Mouse (Mus musculus): ENCODE results near the gene Ahr. TPM values are rescaled to one million over a fixed set of nuclear protein-coding genes. Genes with fewer than 3 reads are reported as not detected.

Gene Ahr
- polyA plus RNA-seq, 1 experiment from 2014 or later: 12.1 TPM

- H3K27ac ChIP-seq: 0 out of 2 replicates have a peak overlapping the region, but pooled peaks have one; percentile 48
These were observed 604 bp downstream of the Ahr start for GRCm38 (mm10) chr12:35534114-35534753.

GRCm38 (mm10) chr12:35533748-35534113 lies 1.1 kb downstream of the Ahr start:
- Histone ChIP-seq H3K4me2 (peak overlapping the region; percentile 97), H3K9ac (peak overlapping the region; percentile 77), H3K4me3 (peak overlapping the region; percentile 79), H3K27me3 (peaks cover 11% of the 10 kb centered on the region), H3K9me3 (no peaks in the 10 kb centered on the region), H3K4me1 (0 out of 2 replicates have a peak, but pooled peaks cover 3% of the 10 kb centered on the region), H3K36me3 (no peaks in the 10 kb centered on the region), H3K27ac (no peak overlapping the region)
- no peak for ATAC-seq (ENCODE audit: insufficient number of reproducible peaks, insufficient read depth, low FRiP score, low TSS enrichment, low read depth)

More at GRCm38 (mm10) chr12:35534114-35534753, 604 bp downstream of the Ahr start:
- Histone ChIP-seq H3K9me3 (no peaks in the 10 kb centered on the region), H3K4me3 (peak overlapping the region; percentile 79), H3K36me3 (no peaks in the 10 kb centered on the region), H3K4me1 (0 out of 2 replicates have a peak, but pooled peaks cover 3% of the 10 kb centered on the region), H3K27me3 (peaks cover 11% of the 10 kb centered on the region), H3K9ac (peak overlapping the region; percentile 77), H3K4me2 (peak overlapping the region; percentile 97)
- WGBS: under 1% methylated on average over 48 of the region's 49 CpGs
- peak; percentile 58 for ATAC-seq (ENCODE audit: insufficient number of reproducible peaks, insufficient read depth, low FRiP score, low TSS enrichment, low read depth)

GRCm38 (mm10) chr12:35533133-35533532 lies 1.7 kb downstream of the Ahr start:
- WGBS: 52% methylated on average over 5 of the region's 5 CpGs
- Histone ChIP-seq H3K36me3 (no peaks in the 10 kb centered on the region), H3K27me3 (peaks cover 11% of the 10 kb centered on the region), H3K4me3 (peak overlapping the region; percentile 79), H3K4me2 (peak overlapping the region; percentile 97), H3K4me1 (0 out of 2 replicates have a peak, but pooled peaks cover 3% of the 10 kb centered on the region), H3K27ac (no peak overlapping the region), H3K9ac (no peak overlapping the region), H3K9me3 (no peaks in the 10 kb centered on the region)
- ATAC-seq (ENCODE audit: insufficient number of reproducible peaks, insufficient read depth, low FRiP score, low TSS enrichment, low read depth): no peak

GRCm38 (mm10) chr12:35532151-35532550 lies 2.7 kb downstream of the Ahr start:
- no peak overlapping the region for H3K27ac ChIP-seq
- H3K4me2 ChIP-seq: peak overlapping the region; percentile 97
- no peak overlapping the region for H3K9ac ChIP-seq
- peak overlapping the region; percentile 11 for H3K4me3 ChIP-seq
- no peak for ATAC-seq (ENCODE audit: insufficient number of reproducible peaks, insufficient read depth, low FRiP score, low TSS enrichment, low read depth)
- no peaks in the 10 kb centered on the region for H3K9me3 ChIP-seq
- no peaks in the 10 kb centered on the region for H3K36me3 ChIP-seq
- H3K27me3 ChIP-seq: peaks cover 11% of the 10 kb centered on the region
- 0 out of 2 replicates have a peak, but pooled peaks cover 3% of the 10 kb centered on the region for H3K4me1 ChIP-seq
- WGBS: 16% methylated on average over 5 of the region's 5 CpGs

GRCm38 (mm10) chr12:35530587-35530986 lies 4.3 kb downstream of the Ahr start:
- no peak for ATAC-seq (ENCODE audit: insufficient number of reproducible peaks, insufficient read depth, low FRiP score, low TSS enrichment, low read depth)
- Histone ChIP-seq H3K9me3 (no peaks in the 10 kb centered on the region), H3K27ac (no peak overlapping the region), H3K4me3 (no peak overlapping the region), H3K4me2 (no peak overlapping the region), H3K27me3 (peaks cover 11% of the 10 kb centered on the region), H3K9ac (no peak overlapping the region), H3K36me3 (no peaks in the 10 kb centered on the region), H3K4me1 (0 out of 2 replicates have a peak, but pooled peaks cover 3% of the 10 kb centered on the region)

- H3K36me3 ChIP-seq: no peaks in the 10 kb centered on the region; the same call in 1 of the 2 replicates
- 77% methylated on average over 6 of the region's 6 CpGs for WGBS
- H3K4me3 ChIP-seq: no peak overlapping the region
- H3K27me3 ChIP-seq: no peaks in the 10 kb centered on the region
- no peak for ATAC-seq (ENCODE audit: insufficient number of reproducible peaks, insufficient read depth, low FRiP score, low TSS enrichment, low read depth)
- no peak overlapping the region for H3K4me2 ChIP-seq
- H3K27ac ChIP-seq: no peak overlapping the region
- H3K4me1 ChIP-seq: no peaks in the 10 kb centered on the region
- no peak overlapping the region for H3K9ac ChIP-seq
- H3K9me3 ChIP-seq: no peaks in the 10 kb centered on the region
These were observed 7.4 kb downstream of the Ahr start for GRCm38 (mm10) chr12:35527429-35527828.

- no peak overlapping the region for H3K4me3 ChIP-seq
- no peaks in the 10 kb centered on the region for H3K27me3 ChIP-seq
- no peaks in the 10 kb centered on the region for H3K9me3 ChIP-seq
- no peak overlapping the region for H3K9ac ChIP-seq
- no peak overlapping the region for H3K4me2 ChIP-seq
- no peak overlapping the region for H3K27ac ChIP-seq
- 88% methylated on average over 9 of the region's 9 CpGs for WGBS
- ATAC-seq (ENCODE audit: insufficient number of reproducible peaks, insufficient read depth, low FRiP score, low TSS enrichment, low read depth): no peak
- H3K36me3 ChIP-seq: no peaks in the 10 kb centered on the region; the same call in none of the 2 replicates
- H3K4me1 ChIP-seq: no peaks in the 10 kb centered on the region
These were observed 12.2 kb downstream of the Ahr start for GRCm38 (mm10) chr12:35522585-35523103.

GRCm38 (mm10) chr12:35515621-35516020 lies 19.2 kb downstream of the Ahr start:
- no peak overlapping the region for H3K9ac ChIP-seq
- no peak overlapping the region for H3K27ac ChIP-seq
- H3K4me1 ChIP-seq: no peaks in the 10 kb centered on the region
- 67% methylated on average over 3 of the region's 3 CpGs for WGBS
- no peak for ATAC-seq (ENCODE audit: insufficient number of reproducible peaks, insufficient read depth, low FRiP score, low TSS enrichment, low read depth)
- H3K4me2 ChIP-seq: no peak overlapping the region
- H3K27me3 ChIP-seq: no peaks in the 10 kb centered on the region
- no peaks in the 10 kb centered on the region for H3K9me3 ChIP-seq
- peaks cover 6% of the 10 kb centered on the region for H3K36me3 ChIP-seq
- no peak overlapping the region for H3K4me3 ChIP-seq

- H3K4me2 ChIP-seq: no peak overlapping the region
- WGBS: 47% methylated on average over 2 of the region's 2 CpGs
- no peak for ATAC-seq (ENCODE audit: insufficient number of reproducible peaks, insufficient read depth, low FRiP score, low TSS enrichment, low read depth)
- no peaks in the 10 kb centered on the region for H3K27me3 ChIP-seq
- no peak overlapping the region for H3K27ac ChIP-seq
- no peaks in the 10 kb centered on the region for H3K4me1 ChIP-seq
- no peak overlapping the region for H3K4me3 ChIP-seq
- H3K9ac ChIP-seq: no peak overlapping the region
- H3K9me3 ChIP-seq: no peaks in the 10 kb centered on the region
- H3K36me3 ChIP-seq: peaks cover 8% of the 10 kb centered on the region
These were observed 20.2 kb downstream of the Ahr start for GRCm38 (mm10) chr12:35514671-35515070.

GRCm38 (mm10) chr12:35510711-35511110 lies 24.1 kb downstream of the Ahr start:
- Histone ChIP-seq H3K4me2 (no peak overlapping the region), H3K27ac (no peak overlapping the region), H3K4me3 (no peak overlapping the region), H3K9me3 (no peaks in the 10 kb centered on the region), H3K36me3 (peaks cover 12% of the 10 kb centered on the region), H3K4me1 (no peaks in the 10 kb centered on the region), H3K27me3 (no peaks in the 10 kb centered on the region), H3K9ac (no peak overlapping the region)
- WGBS: 87% methylated on average over 5 of the region's 5 CpGs
- ATAC-seq (ENCODE audit: insufficient number of reproducible peaks, insufficient read depth, low FRiP score, low TSS enrichment, low read depth): no peak

- Histone ChIP-seq H3K9me3 (no peaks in the 10 kb centered on the region), H3K9ac (no peak overlapping the region), H3K4me1 (no peaks in the 10 kb centered on the region), H3K36me3 (peaks cover 22% of the 10 kb centered on the region), H3K4me2 (no peak overlapping the region), H3K27ac (no peak overlapping the region), H3K27me3 (no peaks in the 10 kb centered on the region), H3K4me3 (no peak overlapping the region)
- no peak for ATAC-seq (ENCODE audit: insufficient number of reproducible peaks, insufficient read depth, low FRiP score, low TSS enrichment, low read depth)
- 94% methylated on average over 2 of the region's 2 CpGs for WGBS
These were observed 28.5 kb downstream of the Ahr start for GRCm38 (mm10) chr12:35506383-35506782.

- Histone ChIP-seq H3K36me3 (peaks cover 17% of the 10 kb centered on the region), H3K4me1 (no peaks in the 10 kb centered on the region), H3K9ac (no peak overlapping the region), H3K4me2 (no peak overlapping the region), H3K27me3 (no peaks in the 10 kb centered on the region), H3K4me3 (no peak overlapping the region), H3K27ac (no peak overlapping the region), H3K9me3 (no peaks in the 10 kb centered on the region)
- 83% methylated on average over 15 of the region's 15 CpGs for WGBS
- ATAC-seq (ENCODE audit: insufficient number of reproducible peaks, insufficient read depth, low FRiP score, low TSS enrichment, low read depth): no peak
These were observed 30.8 kb downstream of the Ahr start for GRCm38 (mm10) chr12:35504081-35504480.
